Mouse (Mus musculus) activated CD4-positive, CD25-positive, alpha-beta regulatory T cell, adult 9 weeks (primary cell): ENCODE measurements around the gene Tbc1d10a. TPM values are rescaled to one million over a fixed set of nuclear protein-coding genes. Genes with fewer than 3 reads are reported as not detected.

Source experiments
- polyA plus RNA-seq: library from polyadenylated mRNA; unstranded; fragments of 100-300 nt; shearing (Covaris generic); gene quantifications from one replicate; pipeline ENCODE4 v1.2.1, GENCODE M21; 2017

Tbc1d10a gene
- polyA plus RNA-seq = 40.4 TPM

DNA sequence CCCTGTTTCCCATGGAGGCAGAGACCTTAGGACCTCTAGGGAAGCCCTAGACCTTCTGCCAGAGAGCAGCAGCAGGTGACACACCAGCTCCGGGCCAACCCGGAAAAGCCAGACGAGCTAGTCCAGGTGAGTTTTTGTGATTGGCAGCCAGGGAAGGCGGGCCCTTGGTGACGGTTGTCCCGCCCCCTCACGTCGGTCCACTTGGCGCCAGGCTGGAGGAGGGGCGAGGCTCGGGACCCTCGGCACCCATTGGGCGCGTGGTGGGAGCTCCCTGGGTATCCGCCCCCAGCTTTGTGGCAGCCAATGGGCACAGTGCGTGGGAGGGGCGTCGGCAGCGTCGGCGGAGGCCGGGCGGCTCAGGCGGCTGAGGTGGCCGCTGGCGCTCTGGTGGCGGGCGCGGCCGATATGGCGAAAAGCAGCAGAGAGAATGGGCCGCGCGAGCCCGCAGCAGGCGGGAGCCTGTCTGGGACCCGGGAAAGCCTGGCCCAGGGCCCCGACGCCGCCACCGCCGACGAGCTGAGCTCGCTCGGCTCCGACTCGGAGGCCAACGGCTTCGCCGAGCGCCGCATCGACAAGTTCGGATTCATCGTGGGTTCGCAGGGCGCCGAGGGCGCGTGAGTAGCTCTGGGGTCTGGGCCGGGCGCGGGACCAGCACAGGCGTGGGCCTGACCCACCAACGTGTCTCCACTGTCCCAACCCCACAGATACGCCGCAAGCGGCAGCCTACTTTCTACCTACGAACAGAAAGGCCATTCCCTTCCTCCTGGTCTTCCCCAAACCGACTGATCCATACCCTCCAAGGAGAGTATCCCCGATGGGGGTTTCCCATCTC, at the start of gene Tbc1d10a:
Gene Tbc1d10a, plus strand, starts transcription at position 304 of the 832 bp plus-strand sequence.

DNA sequence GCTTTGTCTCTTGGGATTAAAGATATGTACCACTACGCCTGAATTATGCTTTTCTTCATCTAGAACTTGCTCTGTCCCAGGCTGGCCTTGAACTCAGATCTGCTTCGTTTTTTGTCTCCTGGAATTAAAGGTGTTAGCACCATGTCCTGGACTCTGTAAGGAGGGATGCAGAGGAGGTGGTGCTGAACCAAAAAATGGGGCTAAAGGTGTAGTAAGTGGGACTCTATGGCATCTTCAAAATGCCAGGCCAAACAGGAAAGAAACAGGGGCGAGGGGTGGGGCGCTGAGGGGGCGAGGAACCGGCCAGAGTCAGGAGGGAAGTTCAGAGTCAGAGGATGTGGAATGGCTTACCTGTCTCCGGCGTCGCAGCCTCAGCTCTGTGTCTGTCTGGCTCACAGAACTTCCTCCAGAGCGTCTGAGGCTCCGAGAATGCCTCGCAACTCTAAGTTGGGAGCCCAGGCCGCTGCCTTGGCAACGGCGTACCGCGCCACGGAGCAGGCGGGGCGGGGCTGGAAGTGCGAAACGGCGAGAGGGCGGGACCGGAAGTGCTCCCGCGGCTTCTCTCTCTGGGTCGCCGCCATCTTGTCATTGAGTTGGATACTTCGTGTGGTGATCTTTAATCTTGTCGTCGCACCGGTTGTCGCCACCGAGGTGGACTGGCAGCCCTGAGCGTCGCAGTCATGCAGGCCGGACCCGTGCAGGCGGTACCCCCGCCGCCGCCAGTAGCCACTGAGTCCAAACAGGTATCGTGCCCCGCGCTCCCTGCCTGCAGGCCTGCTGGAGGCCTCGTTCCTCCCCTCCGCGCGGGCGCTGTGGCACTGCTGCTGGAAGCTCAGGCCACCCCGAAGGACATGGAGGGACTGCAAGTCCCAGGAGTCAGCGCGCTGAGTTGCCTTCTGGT, 26.5 kb upstream of the Tbc1d10a start, which contains the start of the genes Ccdc157 and Sf3a1:
Gene Ccdc157, minus strand, starts transcription at position 486 of the 901 bp plus-strand sequence.
Gene Sf3a1, plus strand, starts transcription at position 543 of the 901 bp plus-strand sequence.

DNA sequence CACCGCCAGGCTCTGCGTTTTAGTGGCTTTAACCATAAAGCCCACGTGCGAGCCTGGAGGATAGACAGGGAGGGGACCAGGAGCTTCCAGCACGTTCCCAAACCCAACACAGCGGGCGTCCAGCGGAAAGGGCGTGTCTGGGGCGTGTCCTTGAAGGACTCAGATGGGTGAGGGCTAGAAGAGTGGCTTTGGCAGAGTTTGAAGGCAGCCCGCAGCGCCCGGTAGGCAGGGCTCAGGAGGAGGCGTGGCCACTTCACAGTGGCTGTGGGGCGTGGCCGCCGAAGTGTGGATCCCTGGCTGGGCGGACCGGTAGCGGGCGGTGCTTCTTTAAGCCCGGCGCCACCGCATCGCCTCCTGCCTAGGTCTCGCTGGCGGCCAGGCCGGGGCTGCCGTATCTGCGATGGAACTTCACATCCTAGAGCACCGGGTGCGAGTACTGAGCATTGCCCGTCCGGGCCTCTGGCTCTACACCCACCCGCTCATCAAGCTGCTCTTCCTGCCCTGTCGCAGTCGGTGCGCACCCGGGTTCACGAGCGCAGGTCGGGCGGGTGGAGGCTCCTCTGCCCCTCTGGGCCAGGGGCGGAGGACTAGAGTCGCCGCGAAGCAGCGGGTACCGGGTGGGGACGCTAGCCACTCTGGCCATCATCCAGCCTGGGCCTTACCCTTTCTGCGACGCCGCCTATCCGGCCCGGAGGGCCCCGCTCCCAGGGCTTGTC, 31.5 kb downstream of the Tbc1d10a start, which contains the start of gene Castor1:
Gene Castor1, plus strand, starts transcription at position 312 of the 716 bp plus-strand sequence.

DNA sequence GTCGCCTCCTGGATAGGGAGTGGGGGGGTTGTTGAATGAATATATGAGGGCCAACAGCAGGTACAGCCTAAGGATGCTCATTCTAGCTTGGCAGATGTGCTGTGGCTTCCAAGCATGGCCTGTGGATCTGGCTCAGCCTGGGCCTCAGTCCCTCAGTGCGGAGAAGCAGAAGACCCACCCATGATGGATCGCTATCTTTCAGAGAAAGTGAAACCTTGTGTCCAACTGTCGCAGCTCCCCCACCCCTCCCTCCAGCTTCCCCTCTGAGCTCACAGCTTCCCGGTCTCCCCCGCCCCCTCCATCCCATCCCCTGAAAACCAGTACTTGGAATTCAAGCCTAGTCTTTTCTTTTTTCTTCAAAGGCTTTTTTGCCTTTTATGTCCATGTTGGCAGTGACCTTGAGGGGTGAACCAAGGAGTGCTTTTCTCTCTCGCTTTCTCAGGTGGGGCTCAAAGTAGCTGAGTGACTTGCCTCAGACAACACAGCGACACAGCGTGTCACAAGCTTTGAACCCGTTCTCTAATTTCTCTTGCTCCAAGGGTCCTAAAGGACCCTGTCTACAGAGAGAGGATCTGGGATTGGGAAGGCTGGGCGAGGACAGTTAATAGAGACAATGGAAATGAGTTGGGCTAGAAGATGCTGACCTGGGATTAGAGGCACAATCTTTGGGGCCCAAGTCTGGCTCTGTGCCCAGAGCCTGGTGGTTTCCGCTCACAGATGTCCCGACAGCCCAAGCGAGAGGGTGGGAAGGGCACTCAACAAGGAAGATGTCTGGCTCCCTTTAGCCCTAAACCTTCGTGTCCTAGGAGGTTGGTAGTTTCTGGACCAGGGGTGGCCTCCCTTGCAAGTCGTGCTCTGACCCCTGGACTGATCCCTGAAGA, 49.3 kb downstream of the Tbc1d10a start, which contains the start of gene Osm:
Gene Osm, plus strand, starts transcription at position 756 of the 881 bp plus-strand sequence.

DNA sequence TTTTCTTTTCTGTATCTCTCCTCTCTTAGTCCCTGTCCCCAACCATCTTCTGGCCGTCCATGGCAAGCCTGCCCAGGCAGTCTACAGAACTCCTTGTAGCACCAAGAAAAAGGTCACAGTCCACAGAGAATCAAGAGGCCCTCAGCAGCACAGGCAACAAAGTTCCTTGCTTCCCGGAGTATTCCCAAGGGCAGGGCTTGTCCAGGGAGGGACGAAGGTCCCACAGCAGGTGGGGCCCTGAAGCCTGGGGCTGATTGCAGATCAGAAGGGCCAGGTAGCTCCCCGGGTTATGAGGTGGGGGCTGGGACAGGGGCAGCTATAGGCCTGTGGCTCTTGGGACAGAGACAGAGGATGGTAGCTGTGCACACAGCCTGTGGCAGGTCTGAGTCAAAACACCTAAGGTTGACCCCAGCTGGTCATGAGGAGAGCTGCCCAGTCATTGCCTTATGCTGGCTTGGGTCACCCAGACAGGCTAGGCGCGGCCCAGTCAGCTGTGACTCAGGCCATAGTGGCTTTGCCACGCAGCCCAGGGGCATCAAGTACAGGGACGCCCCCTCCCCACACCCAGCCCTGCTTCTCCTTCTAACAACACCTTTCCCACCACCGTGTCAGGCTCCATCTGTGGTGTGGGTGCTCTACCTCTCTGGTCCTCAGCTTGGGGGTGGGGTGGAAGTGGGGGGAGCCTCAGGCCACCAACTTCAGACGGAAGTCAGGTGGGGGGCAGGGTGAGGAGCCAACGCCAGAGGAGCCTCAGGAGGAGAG, 70.4 kb downstream of the Tbc1d10a start, which contains the start of gene Lif:
Gene Lif, plus strand, starts transcription at position 712 of the 762 bp plus-strand sequence.

Other genes with a start within 250 kb of the Tbc1d10a start
- gene Pes1, start 222.8 kb upstream of the Tbc1d10a start, polyA plus RNA-seq = 88.8 TPM
- gene 4930556J24Rik, start 210.0 kb upstream of the Tbc1d10a start, polyA plus RNA-seq = not detected
- gene Gal3st1, start 203.2 kb upstream of the Tbc1d10a start, polyA plus RNA-seq = 0.45 TPM
- gene Sec14l4, start 155.3 kb upstream of the Tbc1d10a start, polyA plus RNA-seq = not detected
- not detected for gene Sec14l3, start 121.9 kb upstream of the Tbc1d10a start, polyA plus RNA-seq
- gene Mtfp1, start 91.3 kb upstream of the Tbc1d10a start, polyA plus RNA-seq = 3.2 TPM
- 1.5 TPM for gene Sec14l2, start 63.4 kb upstream of the Tbc1d10a start, polyA plus RNA-seq
- 17.0 TPM for gene Rnf215, start 51.6 kb upstream of the Tbc1d10a start, polyA plus RNA-seq
- 7.1 TPM for gene Ccdc157, start 26.5 kb upstream of the Tbc1d10a start, polyA plus RNA-seq
- gene Sf3a1, start 26.4 kb upstream of the Tbc1d10a start, polyA plus RNA-seq = 102 TPM
- gene Castor1, start 31.4 kb downstream of the Tbc1d10a start, polyA plus RNA-seq = 45.9 TPM
- 30.1 TPM for gene Osm, start 49.6 kb downstream of the Tbc1d10a start, polyA plus RNA-seq
- 4.2 TPM for gene Lif, start 70.8 kb downstream of the Tbc1d10a start, polyA plus RNA-seq